Mouse (Mus musculus) spleen, postnatal 10 days (tissue): Measurements from ENCODE around the gene Methig1.

ENCODE experiments used
- DNase-seq, 2 experiments: peaks; one replicate each; pipeline ENCODE4 v3.0.0; 2021 to 2022; ENCODE audit warnings: low spot score in 2 of 2

The Methig1 gene

GRCm38 (mm10) chr15:100422899-100423860, 70.2 kb downstream of the Methig1 start:
- peak; percentile 96 to 97 for DNase-seq

- DNase-seq: peak; percentile 45 to 53
Measured at GRCm38 (mm10) chr15:100423916-100424315, 71.0 kb downstream of the Methig1 start.

GRCm38 (mm10) chr15:100424396-100425122, 71.6 kb downstream of the Methig1 start, which contains the start of gene Slc11a2:
Slc11a2 (minus strand) TSS chr15:100425072.
- no peak for DNase-seq

- no peak for DNase-seq
Measured at GRCm38 (mm10) chr15:100428296-100428905, 75.5 kb downstream of the Methig1 start.

- DNase-seq: no peak
Measured at GRCm38 (mm10) chr15:100429959-100430565, 77.1 kb downstream of the Methig1 start.

GRCm38 (mm10) chr15:100433234-100433633, 80.3 kb downstream of the Methig1 start:
- DNase-seq: no peak
